Mouse (Mus musculus): Measurements from ENCODE around the gene Slc5a3.

DNA sequence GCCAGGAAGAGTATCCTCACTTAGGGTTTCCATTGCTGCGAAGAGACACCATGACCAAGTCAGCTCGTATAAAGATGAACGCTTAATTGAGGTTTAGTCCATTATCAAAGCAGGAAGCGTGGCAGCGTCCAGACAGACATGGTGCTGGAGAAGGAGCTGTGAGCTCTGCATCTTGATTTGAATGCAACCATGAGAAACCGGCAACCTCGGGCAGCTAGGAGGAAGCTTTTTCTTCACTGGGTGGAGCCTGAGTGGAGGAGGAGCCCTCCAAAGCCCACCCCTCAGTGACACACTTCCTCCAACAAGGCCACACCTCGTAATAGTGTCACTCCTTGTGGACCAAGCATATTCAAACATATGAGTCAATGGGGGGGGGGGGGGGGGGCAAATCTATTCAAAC is 71.7 kb downstream of the Slc5a3 start:
- TF ChIP-seq CTCF (conservative IDR thresholded peaks at IDR 0.05 in 1 of 2, IDR thresholded peaks at IDR 0.05 in 1 of 2; ENCODE audit: low read depth in 2 of 2, low read length in 2 of 2) = no peak
- TF ChIP-seq MXI1 (IDR thresholded peaks at IDR 0.05; ENCODE audit: low read depth, low read length) = no peak
- TF ChIP-seq MYC (IDR thresholded peaks at IDR 0.05; ENCODE audit: low read depth, low read length) = no peak
- TF ChIP-seq POLR2A (IDR thresholded peaks at IDR 0.05; ENCODE audit: low read depth, low read length) = peak; percentile 64
- TF ChIP-seq HCFC1 (IDR thresholded peaks at IDR 0.05; ENCODE audit: low read depth, low read length) = no peak
- peak; percentile 1; the same call in 1 of the 2 replicates for TF ChIP-seq TCF12 (IDR thresholded peaks at IDR 0.05; ENCODE audit: low read depth, low read length)

All from CH12.LX (cell line).